Mouse (Mus musculus) embryo, embryonic 10 days (tissue): ENCODE data around the gene Bok.

Experiments used
- DNase-seq: peaks from one replicate; pipeline ENCODE4 v3.0.0-alpha.2; 2015; ENCODE audit warnings: low spot score

Bok gene

DNA sequence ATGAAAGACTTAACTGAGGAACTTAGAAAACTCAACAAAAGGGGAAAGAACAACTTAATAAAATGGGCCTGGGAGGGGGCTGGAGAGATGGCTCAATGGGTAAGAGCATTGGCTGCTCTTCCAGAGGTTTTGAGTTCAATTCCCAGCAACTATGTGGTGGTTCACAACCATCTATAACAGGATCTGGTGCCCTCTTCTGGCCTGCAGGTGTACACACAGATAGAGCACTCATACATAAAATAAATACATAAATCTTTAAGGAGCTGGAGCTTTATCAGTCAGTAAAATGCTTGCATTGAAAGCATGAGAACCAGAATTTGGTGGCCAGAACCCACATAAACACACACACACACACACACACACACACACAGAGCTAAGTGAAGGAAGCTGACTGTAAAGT lies 57.5 kb downstream of the Bok start:
- no peak for DNase-seq
